Mouse (Mus musculus): ENCODE measurements at regions not wholly inside any gene's neighbourhood (a gene's known extent, or its start where the extent isn't known, plus 50 kb on each side); places are given as distances from the start of the nearest gene placed in this dataset.
"Not testable (repeated sequence)": the region's sequence is repeated elsewhere in the genome, so short reads cannot be mapped to it uniquely, and the experiment has no call there.

DNA sequence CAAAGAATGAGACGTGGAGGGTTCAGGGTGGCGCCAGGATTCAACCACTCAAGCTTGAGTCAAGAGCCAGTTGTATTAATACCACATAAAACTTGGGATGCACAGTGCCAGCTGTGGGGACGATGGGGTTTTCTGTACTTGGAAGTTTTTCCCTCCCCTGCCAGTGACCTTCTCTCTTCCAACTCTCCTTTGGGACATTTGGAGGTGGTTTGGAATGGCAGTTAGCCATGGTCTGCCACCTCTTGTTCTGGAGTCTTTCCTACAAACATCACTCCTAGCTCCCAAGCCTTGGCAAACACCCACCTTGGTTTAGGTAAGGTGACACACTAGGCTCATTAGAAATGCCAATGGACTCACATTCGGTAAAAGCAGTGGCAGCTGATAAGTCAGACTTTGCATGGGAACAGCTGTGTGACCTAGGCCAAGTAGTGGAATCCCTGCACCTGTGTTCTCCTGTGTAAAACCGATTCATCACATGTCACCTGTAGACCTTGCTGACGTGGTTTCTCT lies 84.1 kb upstream of the Slc25a13 start:
- no peak overlapping the region for H3K27ac ChIP-seq (ENCODE audit: control insufficient read depth, insufficient read depth, low read length)
- no peaks in the 10 kb centered on the region for H3K36me3 ChIP-seq (ENCODE audit: control insufficient read depth, insufficient read depth, low read length)
- H3K4me1 ChIP-seq (replicated peaks; ENCODE audit: control insufficient read depth, insufficient read depth, low read length), result no peaks in the 10 kb centered on the region
- no peak for DNase-seq
- 92% methylated on average over 6 of the region's 6 CpGs for WGBS
- H3K27me3 ChIP-seq (ENCODE audit: control insufficient read depth, insufficient read depth, low read length), result no peaks in the 10 kb centered on the region
- TF ChIP-seq POLR2A (IDR thresholded peaks at IDR 0.05; ENCODE audit: control insufficient read depth, extremely low read depth, insufficient read depth, low read length, poor library complexity), result no peak
- TF ChIP-seq CTCF (IDR thresholded peaks at IDR 0.05; ENCODE audit: borderline replicate concordance, control insufficient read depth, extremely low read depth, insufficient read depth, low read length, poor library complexity), result no peak
- no peak overlapping the region for H3K4me3 ChIP-seq (ENCODE audit: control insufficient read depth, insufficient read depth, low read length)

DNA sequence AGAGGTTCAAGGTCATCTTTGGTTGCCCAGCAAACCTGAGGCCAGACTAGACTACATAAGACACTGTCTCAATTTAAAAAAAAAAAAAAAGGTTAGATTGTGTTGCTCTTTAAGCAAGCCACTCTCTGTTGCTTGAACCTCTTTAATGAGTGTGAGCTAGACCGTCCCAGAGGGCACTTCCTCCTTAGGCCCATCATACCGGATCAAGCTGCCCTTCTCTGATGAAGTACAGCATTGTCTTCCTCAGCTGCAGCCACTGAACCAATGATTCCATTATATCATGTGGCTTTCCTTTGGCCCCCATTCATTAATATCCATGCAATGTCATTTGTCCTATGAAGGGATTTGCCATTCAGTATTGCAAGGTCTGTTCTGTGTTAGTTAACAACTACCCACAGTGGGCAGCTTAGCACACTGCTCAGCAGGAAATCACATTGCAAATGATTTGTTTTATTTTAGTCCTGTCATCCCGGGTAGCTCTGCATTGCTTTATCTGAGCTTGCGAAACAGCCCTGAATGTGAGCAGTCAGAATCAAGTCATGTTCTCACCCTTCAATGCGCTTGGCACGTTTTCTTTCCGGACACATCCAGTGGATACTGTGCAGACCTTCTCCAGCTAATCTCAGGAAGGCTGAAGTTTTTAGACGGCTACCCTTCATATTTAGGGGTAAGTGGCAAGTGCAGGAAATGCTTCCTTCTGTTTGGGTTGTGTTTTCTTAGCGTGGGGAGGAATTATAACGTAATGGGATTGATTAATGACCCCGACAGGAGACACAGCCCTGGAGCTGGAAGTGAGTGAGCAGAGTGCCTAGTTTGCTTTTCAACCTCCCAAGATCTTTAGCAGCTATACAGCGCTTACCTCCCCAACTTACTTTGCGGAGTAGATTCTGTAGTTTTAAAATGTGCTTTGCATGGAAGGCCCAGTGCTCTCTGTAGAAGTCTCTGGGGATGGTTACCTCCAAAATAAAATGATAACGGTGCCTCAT lies 82.2 kb upstream of the Slc25a13 start:
- WGBS, result 80% methylated on average over 14 of the region's 14 CpGs
- TF ChIP-seq CTCF (IDR thresholded peaks at IDR 0.05; ENCODE audit: borderline replicate concordance, control insufficient read depth, extremely low read depth, insufficient read depth, low read length, poor library complexity) (no peak), POLR2A (IDR thresholded peaks at IDR 0.05; ENCODE audit: control insufficient read depth, extremely low read depth, insufficient read depth, low read length, poor library complexity) (no peak)
- Histone ChIP-seq H3K27ac (ENCODE audit: control insufficient read depth, insufficient read depth, low read length) (no peak overlapping the region), H3K4me1 (replicated peaks; ENCODE audit: control insufficient read depth, insufficient read depth, low read length) (no peaks in the 10 kb centered on the region), H3K27me3 (ENCODE audit: control insufficient read depth, insufficient read depth, low read length) (no peaks in the 10 kb centered on the region), H3K4me3 (ENCODE audit: control insufficient read depth, insufficient read depth, low read length) (no peak overlapping the region), H3K36me3 (ENCODE audit: control insufficient read depth, insufficient read depth, low read length) (no peaks in the 10 kb centered on the region)
- DNase-seq, result no peak

DNA sequence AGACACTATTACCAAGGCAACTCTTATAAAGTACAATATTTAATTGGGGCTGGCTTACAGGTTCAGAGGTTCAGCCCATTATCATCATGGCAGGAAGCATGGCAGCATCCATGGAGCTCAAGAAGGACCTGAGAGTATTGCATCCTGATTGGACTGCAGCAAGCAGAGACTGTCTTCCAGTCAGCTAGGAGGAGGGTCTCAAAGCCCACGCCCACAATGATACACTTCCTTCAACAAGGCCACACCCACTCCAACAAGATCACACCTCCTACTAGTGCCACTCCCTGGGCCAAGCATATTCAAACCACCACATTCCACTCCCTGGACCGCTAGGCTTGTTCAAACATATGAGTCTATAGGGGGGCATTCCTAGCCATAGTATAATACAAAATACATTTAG lies 78.6 kb upstream of the Slc25a13 start:
- not testable (repeated sequence) for H3K27me3 ChIP-seq (ENCODE audit: control insufficient read depth, insufficient read depth, low read length); H3K4me3 ChIP-seq (ENCODE audit: control insufficient read depth, insufficient read depth, low read length); H3K4me1 ChIP-seq (replicated peaks; ENCODE audit: control insufficient read depth, insufficient read depth, low read length); H3K36me3 ChIP-seq (ENCODE audit: control insufficient read depth, insufficient read depth, low read length); DNase-seq; H3K27ac ChIP-seq (ENCODE audit: control insufficient read depth, insufficient read depth, low read length)
- 97% methylated on average over 2 of the region's 2 CpGs for WGBS

DNA sequence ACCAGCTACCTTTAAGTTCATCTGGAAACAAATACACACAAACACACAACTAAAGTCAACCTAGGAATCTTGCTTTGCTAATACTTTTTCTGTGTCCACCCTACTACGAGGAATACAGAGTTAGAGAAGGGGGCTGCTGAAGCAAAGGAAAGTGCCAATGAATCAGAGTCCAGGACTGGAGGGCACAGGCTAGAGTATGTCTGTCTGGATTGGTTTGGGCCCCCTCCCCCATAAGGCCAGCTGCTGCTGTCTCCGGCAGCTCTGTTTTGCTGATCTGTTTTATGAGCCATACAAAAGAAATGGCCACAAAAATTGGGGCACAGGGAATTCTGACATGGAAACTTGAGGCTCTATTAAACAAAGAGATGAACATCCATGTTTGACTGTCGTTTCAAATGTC lies 74.8 kb upstream of the Slc25a13 start:
- WGBS, result 78% methylated on average over 3 of the region's 3 CpGs
- Histone ChIP-seq H3K27ac (ENCODE audit: control insufficient read depth, insufficient read depth, low read length) (no peak overlapping the region), H3K36me3 (ENCODE audit: control insufficient read depth, insufficient read depth, low read length) (no peaks in the 10 kb centered on the region), H3K4me3 (ENCODE audit: control insufficient read depth, insufficient read depth, low read length) (no peak overlapping the region), H3K4me1 (replicated peaks; ENCODE audit: control insufficient read depth, insufficient read depth, low read length) (no peaks in the 10 kb centered on the region), H3K27me3 (ENCODE audit: control insufficient read depth, insufficient read depth, low read length) (no peaks in the 10 kb centered on the region)
- DNase-seq, result no peak
- TF ChIP-seq CTCF (IDR thresholded peaks at IDR 0.05; ENCODE audit: borderline replicate concordance, control insufficient read depth, extremely low read depth, insufficient read depth, low read length, poor library complexity) (no peak), POLR2A (IDR thresholded peaks at IDR 0.05; ENCODE audit: control insufficient read depth, extremely low read depth, insufficient read depth, low read length, poor library complexity) (no peak)

DNA sequence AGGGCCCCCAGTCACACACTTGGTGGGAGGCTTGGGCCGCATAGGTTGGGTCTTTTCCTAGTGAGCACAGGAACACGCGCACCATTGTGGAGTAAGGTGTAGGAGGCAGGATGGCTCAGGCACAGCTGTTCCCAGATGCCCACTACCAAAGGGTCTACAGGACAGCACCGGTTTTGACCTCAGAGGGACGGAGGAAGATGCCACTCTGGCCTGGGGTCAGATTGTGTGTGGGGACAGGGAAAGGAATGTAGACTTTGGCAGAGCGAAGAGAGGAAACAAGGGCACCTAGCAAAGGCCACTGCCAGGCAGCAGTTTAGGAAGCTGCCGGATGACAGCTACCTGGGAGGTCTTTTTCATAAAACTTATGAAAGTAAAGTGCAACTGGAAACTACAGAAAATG lies 73.5 kb upstream of the Slc25a13 start:
- no peaks in the 10 kb centered on the region for H3K36me3 ChIP-seq (ENCODE audit: control insufficient read depth, insufficient read depth, low read length)
- TF ChIP-seq CTCF (IDR thresholded peaks at IDR 0.05; ENCODE audit: borderline replicate concordance, control insufficient read depth, extremely low read depth, insufficient read depth, low read length, poor library complexity), result no peak
- 94% methylated on average over 7 of the region's 7 CpGs for WGBS
- no peaks in the 10 kb centered on the region for H3K27me3 ChIP-seq (ENCODE audit: control insufficient read depth, insufficient read depth, low read length)
- H3K4me3 ChIP-seq (ENCODE audit: control insufficient read depth, insufficient read depth, low read length), result no peak overlapping the region
- H3K4me1 ChIP-seq (replicated peaks; ENCODE audit: control insufficient read depth, insufficient read depth, low read length), result no peaks in the 10 kb centered on the region
- DNase-seq, result no peak
- H3K27ac ChIP-seq (ENCODE audit: control insufficient read depth, insufficient read depth, low read length), result no peak overlapping the region

DNA sequence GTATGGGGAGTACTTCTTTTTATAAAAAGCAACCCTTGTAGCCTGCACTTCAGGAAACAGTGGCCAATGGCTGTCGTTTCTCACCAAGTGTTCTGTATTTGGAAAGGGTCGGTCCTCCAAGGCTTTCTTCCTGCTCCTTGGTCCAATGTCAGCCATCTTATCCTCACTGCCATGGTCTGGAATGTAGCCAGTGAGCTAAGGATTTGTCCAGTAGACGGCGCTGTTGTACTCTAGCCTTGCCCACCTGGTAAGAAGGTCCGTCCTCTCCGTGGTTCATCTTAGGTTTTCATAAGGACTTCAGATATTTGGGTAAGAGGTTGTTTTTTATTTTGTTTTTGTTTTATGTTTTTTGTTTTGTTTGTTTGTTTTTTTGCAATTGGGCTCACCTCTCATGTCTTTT lies 72.8 kb upstream of the Slc25a13 start:
- no peaks in the 10 kb centered on the region for H3K27me3 ChIP-seq (ENCODE audit: control insufficient read depth, insufficient read depth, low read length)
- no peak for TF ChIP-seq CTCF (IDR thresholded peaks at IDR 0.05; ENCODE audit: borderline replicate concordance, control insufficient read depth, extremely low read depth, insufficient read depth, low read length, poor library complexity)
- TF ChIP-seq POLR2A (IDR thresholded peaks at IDR 0.05; ENCODE audit: control insufficient read depth, extremely low read depth, insufficient read depth, low read length, poor library complexity), result no peak
- no peak overlapping the region for H3K27ac ChIP-seq (ENCODE audit: control insufficient read depth, insufficient read depth, low read length)
- peak; percentile 27 for DNase-seq
- H3K36me3 ChIP-seq (ENCODE audit: control insufficient read depth, insufficient read depth, low read length), result no peaks in the 10 kb centered on the region
- WGBS, result 33% methylated on average over 6 of the region's 6 CpGs
- H3K4me1 ChIP-seq (replicated peaks; ENCODE audit: control insufficient read depth, insufficient read depth, low read length), result no peaks in the 10 kb centered on the region
- H3K4me3 ChIP-seq (ENCODE audit: control insufficient read depth, insufficient read depth, low read length), result no peak overlapping the region
